Mouse (Mus musculus) activated CD4-positive, CD25-positive, alpha-beta regulatory T cell, adult 4 months (primary cell): ENCODE results near the gene Cd34. TPM values are rescaled to one million over a fixed set of nuclear protein-coding genes. Genes with fewer than 3 reads are reported as not detected.

Experiments
- ATAC-seq: one replicate; pipeline ENCODE4 v1.8.0; 2017
- polyA plus RNA-seq, 2 experiments: library from polyadenylated mRNA; unstranded; fragments of 100-300 nt; shearing (Covaris generic); gene quantifications; one replicate each; pipeline ENCODE4 v1.2.1; 2017

Gene Cd34
- under 1 TPM; 0.26 to 0.48 TPM for polyA plus RNA-seq

DNA sequence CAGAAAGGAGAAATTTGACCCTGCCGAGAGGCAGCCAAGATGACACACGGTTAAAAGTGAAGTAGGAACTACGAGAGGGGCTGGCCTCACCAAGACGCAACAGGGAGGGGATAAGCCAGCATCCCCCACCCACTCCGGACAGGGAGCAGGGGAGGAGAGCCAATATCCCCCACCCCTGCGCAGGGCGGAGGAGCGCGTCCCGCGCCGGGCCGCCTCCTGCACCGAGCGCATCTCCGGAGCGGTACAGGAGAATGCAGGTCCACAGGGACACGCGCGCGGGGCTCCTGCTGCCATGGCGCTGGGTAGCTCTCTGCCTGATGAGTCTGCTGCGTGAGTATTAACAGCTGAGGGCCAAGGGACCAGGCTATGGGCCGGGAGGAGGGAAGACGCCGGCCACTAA, at the start of gene Cd34:
Gene Cd34, plus strand, starts transcription at position 105 of the 400 bp plus-strand sequence.
- no peak for ATAC-seq

DNA sequence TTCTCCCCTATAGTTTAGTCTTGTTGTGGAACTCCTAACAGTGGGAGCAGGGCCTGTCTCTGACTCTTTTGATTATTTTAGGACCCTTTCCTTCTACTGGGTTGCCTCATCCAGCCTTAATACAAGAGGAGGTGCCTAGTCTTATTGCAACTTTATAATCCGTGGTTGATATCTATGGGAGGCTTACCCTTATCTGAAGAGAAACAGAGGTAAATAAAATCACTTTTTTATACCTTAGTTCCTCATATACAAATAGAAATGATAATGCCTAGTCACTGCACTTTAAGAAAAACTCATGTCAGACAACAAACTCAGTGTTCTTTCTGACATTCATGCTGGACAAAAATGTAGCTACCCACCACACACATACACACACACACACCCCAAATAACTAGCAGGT, 44.1 kb upstream of the Cd34 start:
- ATAC-seq, result no peak

DNA sequence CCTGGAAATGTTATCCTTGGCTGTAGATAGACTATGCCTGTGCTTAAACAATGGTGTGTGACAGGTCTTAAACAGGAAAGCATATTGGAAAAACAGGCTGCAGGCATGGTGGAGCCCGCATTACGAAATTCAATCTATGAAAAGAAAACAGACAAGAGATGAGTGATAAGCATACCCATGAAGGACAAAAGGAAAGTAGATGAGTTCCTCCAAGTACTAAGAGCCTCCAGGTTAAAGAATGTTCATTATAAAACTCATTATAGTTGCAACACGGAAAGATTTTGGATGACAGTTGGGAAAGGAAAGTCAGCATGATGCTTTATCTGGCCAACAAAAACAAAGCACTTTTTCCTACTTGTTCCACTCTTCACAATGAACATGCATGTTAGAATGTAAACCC, 43.3 kb upstream of the Cd34 start:
- ATAC-seq, result no peak

DNA sequence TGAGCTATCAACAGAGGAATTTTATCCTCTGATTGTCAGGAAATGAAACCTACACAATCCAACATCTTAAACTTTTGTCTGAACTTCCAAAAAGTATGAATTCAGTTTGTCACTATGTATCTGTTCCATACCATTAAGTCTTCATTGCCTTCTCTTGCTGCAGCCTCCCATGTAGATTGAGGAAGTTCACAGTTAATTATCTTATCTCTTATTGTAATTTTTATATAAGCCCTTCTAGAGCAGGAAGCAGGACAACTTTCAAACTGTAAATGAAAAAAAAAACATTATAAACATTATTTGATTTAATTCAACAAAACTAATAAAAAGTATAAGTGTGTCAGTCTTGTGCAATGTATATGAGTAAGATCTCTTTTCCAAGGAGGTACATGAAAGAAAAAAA, 37.5 kb upstream of the Cd34 start:
- ATAC-seq, result no peak

DNA sequence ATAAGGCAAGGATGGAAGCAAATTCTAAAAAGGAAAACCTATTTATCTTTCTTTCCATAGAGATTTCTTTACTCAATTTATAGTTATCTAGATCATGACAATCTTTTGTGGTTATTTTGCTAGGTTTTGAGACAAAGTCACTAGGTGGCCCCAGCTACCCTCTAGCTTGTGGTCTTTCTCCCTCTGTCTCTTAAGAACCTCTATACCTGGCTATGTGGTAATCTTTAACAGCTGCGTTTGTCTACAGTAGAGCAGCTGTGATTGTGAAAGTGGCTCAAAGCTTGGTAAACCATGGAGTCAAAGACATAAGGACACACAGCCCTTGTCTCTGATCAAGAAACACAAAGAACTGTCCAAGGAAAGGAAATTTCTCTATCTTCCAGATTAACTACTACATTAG, 36.8 kb upstream of the Cd34 start:
- ATAC-seq, result no peak

DNA sequence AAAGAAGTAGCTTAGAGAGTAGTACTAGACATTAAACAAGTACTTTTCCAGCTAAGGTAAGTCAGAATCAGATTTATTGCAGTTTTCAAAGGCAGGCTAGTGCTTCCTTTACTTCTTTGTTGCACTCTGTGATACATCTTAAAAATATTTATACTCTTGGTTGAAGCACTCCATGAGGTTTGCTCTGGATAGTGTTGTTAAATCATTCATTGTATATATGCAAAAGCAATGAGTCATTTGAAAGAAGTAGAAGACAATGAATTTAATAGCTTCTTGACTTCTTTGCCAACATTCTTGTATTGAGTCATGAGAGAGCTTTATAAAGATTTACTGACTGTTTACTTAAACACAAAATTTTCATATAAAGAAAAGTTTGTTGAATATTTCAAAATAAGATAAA, 29.7 kb upstream of the Cd34 start:
- no peak for ATAC-seq

DNA sequence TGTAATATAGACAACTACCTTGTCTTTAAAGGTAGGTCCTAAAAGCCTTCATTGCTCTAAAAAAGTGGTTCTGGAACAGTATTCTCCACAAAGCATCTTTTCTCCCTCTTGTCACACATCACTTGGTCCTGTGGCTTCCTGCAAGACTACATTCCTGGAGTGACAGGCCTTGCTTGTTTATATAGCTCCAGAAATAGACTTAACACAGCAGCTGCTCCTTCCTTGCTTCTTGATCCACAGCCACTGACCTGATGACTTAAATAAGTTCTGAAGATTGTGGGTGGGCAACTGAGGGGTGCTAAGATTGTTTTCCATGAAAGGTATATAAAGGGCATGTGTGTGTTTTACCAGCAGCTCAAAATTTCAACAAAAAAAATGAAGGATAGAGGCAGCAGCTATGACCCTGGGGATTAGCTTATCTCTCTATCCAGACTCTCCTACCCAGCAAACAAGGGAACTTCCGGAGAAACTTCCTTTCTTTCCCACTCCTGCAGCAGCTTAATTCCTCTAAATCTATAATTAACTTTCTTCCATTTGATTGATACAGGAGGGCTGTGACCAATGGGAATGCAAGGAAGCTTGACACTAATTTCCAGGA, 12.8 kb upstream of the Cd34 start:
- no peak for ATAC-seq

DNA sequence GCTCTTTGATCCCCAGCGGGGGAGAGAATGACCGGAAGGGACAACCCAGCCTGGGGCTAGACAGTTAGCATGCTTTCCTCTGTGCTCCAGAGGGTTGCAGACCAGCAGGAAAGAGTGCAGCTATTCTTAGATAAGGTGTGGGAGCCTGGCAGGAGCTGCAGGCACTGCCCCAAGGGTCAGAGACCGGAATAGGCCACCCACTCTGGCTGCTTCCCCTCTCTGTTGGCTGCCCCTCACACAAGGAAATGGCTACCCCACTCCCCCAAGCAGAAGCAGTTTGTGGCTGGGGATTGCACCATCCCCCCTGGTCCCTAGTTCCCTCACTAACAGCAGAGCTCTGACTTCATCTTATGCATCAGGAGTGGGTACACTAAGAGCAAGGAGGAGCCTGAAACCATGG, 10.7 kb upstream of the Cd34 start:
- ATAC-seq, result no peak

DNA sequence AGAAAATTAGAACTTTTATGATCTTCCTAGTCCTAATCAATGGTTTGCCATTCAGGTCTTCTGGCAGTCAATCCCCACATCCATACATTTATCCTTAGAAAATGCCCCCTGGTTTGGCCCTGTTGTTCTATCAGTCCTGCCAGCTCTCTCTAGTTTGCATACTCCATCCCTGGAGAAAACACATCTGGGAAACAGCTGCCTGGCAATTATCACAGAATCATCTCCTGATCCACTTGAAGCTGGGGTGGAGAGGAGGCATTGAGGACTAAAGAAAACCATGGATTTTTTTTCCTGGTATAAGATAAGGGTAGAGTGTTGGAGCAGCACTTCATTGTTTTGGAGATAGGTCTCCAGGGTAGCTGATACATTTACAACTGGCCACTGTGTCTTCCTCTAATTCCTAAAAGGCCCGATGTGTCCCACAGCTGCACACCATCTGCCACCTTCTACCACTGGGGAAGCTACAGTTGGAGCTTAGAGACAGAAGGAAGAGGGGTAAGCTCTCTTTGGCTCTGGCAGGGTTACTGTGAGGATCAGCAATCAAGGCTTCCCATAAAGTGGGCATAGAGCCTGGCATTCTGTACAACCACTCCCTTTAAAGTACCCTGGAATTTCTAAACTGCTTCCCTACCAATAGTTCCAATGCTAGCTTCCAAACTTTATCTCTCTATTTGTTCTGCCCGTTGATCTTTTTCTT, 9.2 kb upstream of the Cd34 start:
- ATAC-seq, result no peak

DNA sequence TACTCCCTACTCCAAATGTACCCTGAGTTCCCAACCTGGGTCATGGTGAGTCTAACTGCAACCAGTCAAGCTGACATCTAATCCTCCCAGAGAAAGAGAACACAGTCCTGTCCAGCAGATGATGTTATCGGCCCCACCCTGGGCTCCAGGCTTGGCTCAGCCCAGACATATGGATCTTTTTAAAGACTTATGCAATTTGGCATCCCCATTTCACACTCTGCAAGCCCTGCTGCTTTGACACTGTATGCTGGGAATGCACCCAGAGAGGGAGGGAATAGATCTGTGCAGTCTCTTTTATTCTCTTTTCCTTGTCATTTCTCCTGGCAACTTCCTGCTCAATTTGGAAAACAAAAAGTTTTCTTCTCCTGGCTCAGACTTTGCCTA, 8.7 kb upstream of the Cd34 start:
- no peak for ATAC-seq

DNA sequence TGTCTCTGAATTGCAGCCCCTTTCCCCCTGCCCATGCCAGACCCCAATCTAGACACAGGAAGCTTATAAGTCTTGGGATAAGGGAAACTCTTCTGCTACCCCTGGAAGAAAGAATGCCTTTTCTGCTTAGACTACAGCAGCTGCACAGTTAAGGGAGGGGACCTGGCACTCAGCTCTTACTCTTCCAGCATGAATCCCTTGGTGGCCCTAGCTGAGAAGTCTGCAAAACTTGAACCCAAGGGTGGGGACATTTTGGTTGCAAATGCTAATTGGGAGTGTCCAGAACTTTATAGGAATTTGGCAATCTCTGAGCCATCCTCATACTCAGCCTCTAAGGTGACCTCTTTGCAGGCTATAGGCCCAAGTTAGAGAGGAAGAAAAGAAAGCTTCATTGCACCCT, 7.9 kb upstream of the Cd34 start:
- no peak for ATAC-seq

DNA sequence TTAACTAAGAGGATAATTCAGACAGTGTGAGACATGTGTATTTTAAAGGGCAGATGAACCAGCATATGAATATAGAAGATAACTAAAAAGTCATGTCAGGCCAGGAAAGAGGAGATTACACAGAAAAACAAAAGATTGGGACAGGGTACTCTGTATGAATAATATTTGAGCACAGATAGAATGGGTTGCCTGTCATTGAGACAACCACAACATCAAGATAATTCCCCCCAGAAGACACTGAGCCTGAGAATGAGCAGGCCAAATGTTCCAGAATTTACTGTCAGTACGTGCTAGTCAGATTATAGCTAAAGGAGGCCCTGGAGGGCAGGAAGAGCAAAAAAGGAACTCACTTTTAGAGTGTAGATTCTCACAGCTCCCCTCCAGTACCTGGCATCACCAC, 3.3 kb upstream of the Cd34 start:
- no peak for ATAC-seq

DNA sequence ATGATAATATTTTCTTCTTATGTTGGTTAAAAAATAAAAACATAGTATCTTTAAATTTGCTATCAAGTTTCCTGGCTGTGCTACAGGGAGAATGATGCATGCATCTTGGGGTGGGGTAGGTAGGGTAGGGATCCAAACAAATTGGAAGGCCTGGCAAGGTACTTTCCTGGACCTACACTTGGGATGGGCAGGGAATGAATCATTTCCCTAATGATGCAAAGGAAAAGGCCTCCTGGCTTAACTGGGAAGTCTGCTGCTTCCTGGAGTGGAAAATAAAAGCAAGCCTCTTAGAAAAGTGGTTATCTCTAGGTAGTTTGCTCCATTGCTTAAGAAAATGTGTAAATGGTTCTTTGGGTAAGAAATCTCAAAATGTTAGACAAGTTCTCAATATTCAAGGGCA, 2.9 kb downstream of the Cd34 start:
- no peak for ATAC-seq

DNA sequence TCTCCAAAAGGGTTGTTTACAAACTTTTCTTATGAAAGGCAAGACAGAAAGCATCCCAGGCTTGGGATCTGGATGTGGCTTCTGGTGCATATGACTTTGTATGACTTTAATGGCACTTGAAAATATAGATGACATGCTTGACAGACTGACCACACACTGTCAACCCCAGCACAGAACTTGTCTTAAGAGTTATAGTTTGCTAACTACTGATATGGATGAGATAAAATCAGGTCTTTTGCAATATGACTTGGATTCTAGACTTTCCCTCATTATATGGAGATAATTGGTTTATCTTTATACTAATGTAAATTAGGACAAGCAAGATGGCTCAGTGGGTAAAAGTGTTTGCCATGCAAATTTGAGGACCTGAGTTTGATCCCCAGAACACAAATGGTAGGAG, 4.3 kb downstream of the Cd34 start:
- no peak for ATAC-seq

DNA sequence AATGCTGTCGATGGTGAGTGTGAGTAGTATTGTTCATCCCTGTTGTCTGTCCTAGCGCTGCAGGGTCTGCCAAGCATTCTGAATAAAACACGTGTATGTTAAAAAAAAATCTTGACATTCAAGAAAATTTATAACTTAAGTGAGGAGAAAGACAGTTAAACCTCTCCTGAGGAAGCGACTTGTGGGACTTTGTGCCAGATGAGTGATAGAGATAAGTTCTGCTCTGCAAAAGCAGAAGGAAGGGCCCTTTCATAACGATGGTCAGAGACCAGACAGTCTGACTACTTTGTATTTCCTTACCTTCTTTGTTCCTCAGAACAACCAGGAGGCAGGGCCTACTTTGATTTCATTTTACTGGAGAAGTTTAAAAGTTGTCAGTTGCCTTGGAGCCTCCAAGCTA, 4.9 kb downstream of the Cd34 start:
- no peak for ATAC-seq

DNA sequence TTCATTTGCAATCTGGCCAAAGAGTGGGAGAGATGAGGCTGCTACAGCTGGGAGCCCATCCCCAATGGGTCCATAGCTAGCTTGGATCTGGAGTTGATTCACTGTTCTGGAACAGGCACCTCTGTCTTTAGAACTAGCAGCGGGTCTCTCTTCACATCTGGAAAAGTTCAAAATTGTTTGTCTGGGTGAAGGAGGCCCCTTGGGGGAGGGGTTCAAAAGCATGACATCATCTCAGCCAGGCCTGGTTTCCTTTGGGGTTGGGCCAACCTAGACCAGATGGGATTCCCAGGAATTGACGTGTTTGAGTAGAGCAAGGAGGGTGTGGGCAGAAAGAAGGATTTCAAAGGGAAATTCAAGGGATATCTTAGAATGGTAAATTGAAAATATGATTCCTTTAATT, 6.8 kb downstream of the Cd34 start:
- no peak for ATAC-seq

DNA sequence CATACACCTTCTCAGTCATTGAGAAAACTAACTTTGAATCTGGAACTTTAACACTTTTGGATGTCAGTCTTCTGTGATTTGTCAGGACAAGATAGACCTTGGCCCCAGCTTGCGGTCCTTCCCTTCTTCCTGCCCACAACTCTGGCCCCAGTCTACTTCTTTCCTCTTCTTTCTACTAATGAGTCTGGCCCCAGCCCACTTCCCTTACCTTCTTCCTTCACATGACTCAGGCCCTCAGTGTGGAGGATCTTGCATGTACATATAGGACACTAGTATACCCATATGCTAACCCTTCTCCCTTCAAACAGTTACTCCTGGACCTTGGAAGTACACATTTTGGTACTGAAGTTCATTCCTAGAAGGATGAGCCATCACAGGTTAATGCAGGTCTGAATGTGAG, 7.8 kb downstream of the Cd34 start:
- ATAC-seq, result no peak

DNA sequence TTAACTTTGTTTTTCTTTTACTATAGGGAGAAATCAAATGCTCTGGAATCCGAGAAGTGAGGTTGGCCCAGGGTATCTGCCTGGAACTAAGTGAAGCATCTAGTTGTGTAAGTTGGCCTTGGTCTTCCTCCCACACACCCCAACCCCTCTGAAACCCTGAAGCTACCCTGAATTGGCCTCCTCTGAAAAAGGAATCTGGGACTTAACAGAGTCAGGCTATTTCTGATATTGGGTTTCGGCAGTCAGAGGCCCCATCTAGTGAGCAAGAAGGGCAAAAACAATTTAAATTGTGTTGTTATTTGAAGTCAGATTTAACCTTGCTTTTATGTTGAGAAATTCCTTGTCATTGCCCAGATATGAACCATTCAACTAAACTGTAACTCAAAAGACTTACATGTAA, 12.3 kb downstream of the Cd34 start:
- ATAC-seq, result no peak

DNA sequence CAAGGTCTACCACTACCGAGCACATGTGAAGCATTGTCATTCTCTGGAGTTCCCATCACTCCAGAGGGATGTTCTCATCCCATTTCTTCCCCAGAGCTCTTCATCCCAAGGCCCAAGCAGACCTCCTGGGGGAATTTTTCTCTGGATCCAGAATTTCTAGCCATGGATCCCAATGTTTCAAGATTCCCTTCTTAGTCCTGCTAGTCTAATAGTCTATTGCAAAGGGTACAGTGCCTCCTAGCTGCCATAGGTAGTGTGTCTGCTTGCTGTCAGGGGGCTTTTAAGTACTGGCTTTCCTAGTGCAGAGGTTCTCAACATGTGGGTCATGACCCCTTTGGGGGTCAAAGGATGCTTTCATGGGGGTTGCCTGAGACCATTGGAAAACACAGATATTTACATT, 14.3 kb downstream of the Cd34 start:
- ATAC-seq, result no peak

DNA sequence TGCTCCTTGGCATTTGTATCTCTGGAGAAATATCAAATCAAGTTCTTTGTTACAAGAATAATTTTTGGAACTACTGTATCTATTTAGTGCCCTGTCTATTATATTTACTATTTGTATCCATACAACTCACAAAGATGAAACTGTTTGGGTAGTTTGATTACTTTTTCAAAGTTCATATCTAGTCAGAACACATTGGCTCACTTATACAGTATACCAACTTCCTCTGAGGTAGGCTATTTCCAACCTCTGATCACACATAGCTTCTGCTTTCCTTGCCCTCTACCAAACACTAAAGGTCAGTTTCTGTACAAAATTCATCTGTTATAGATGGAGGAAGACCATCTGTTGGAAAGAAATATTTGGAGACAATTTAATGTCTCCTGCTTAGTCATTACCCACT, 16.1 kb downstream of the Cd34 start:
- ATAC-seq, result no peak

DNA sequence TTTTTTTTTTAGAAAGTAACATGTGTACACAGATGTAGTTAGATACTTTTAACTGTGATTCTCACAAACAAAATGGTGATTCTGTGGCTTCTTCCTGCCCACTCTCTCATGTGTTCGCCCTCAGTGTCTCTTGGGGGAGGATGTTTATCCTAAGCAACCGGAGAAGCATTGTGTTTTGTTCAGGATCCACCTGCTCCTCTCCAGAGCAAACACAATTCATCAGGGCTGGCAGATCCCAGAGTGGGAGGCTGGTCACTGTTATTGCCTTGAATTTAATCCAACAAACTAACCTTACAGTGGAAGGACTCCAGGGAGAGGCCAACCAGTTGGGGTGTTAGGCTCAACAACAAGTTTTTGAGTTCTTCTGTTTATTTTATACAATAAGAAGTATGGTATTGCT, 17.1 kb downstream of the Cd34 start:
- no peak for ATAC-seq

DNA sequence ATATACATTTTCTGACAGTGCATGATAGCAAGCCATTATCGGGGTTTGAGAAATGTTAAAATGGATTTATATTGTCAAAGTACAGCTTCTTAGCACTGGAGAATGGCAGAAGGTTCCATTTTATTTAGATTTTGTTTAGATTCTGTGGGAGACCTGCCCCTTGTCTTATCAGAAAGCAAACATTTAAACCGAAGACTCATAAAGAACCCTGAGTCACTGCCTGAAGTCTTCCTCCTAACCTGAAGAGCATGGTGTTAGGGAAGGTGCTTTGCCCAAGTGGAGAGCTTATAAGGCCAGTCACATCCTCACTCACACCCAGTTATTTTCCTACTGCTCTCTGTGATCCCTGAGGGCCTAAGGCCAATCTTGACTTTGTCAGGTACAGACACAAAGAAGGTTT, 18.4 kb downstream of the Cd34 start:
- no peak for ATAC-seq

DNA sequence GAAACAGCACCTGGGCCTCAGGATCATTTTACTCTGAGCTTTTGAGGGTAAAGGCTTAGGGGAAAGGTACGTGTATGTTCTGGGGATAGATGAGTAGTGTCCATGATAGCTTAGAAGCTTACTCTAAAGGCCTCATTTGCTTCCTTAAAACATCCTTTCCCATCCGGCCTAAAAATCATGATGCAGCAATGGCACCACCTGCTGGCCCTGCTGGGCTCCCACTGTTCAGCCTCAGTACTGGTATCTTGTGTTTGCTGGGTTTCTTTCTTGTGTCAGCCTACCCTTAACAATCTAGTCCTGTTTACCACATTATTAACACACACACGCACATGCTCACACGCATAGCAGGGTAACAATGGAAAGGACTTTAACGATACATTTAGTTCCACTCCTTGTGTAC, 23.6 kb downstream of the Cd34 start:
- ATAC-seq, result peak; percentile 93

DNA sequence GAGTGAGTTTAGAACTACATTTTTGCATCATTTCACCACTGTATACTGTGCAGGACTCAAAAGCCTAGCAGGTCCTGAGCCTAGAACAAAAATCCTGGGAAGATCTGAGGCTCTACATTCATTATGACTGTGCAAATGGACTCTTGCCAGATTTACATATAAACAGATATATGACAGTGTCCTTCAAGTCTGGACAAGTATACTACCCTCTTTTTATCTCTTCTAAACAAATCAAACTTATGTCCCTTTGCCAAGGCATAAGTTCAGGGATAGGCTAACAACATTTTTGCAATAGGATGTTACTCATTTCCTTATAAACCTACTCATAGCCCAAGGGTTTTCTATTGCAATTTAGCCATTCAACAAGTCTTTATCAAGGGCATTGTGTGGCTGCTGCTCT, 24.1 kb downstream of the Cd34 start:
- no peak for ATAC-seq

DNA sequence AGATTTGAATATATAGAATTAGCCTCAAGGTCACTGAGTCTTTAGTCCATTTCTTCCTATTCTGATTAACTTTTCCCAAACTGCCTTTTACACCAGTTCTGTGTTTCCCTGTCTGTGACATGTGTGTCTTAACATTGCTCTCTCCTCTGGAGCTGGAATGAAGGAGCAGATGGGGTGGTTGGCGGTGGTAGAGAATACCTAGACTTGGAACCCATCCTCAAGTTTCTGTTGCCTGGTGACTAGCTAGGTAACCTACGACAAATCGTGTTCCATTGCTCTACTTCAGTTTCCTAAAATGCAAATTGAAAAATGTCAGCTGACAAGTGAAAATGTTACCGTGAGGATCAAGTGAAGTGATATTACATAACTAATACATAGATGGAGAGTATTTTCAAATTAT, 33.4 kb downstream of the Cd34 start:
- no peak for ATAC-seq
